Mouse (Mus musculus) lung, postnatal 0 days (tissue): ENCODE data around the gene Otub1. TPM values are rescaled to one million over a fixed set of nuclear protein-coding genes. Genes with fewer than 3 reads are reported as not detected.

Source experiments
- ATAC-seq: fragments of 200-750 bp; cut with Nextera tagmentation; 2 replicates; pipeline ENCODE4 v1.8.0; 2017; ENCODE audit warnings: moderate library complexity
- DNase-seq: peaks from one replicate; pipeline ENCODE4 v3.0.0-alpha.2; 2016; ENCODE audit warnings: low spot score
- H3K27ac ChIP-seq: fragments of 300-500 bp; sonication (generic); 2 replicates; pipeline ENCODE4 v1.5.1; 2014; ENCODE audit warnings: antibody characterized with exemption, mild to moderate bottlenecking, low read length, mixed read lengths
- H3K27me3 ChIP-seq: fragments of 300-500 bp; sonication (generic); replicated peaks from 2 replicates; pipeline ENCODE4 v1.6.1; 2014; ENCODE audit warnings: low read length, mixed read lengths; ENCODE audit not compliant: insufficient read depth
- H3K36me3 ChIP-seq: fragments of 300-500 bp; sonication (generic); 2 replicates; pipeline ENCODE4 v1.6.1; 2014; ENCODE audit warnings: low read length, mixed read lengths; ENCODE audit not compliant: insufficient read depth
- H3K4me1 ChIP-seq: fragments of 300-500 bp; sonication (generic); 2 replicates; pipeline ENCODE4 v1.6.1; 2014; ENCODE audit warnings: antibody characterized with exemption, low read depth, low read length, mixed read lengths; ENCODE audit not compliant: insufficient read depth
- H3K4me2 ChIP-seq: fragments of 300-500 bp; sonication (generic); replicated peaks from 2 replicates; pipeline ENCODE4 v1.6.1; 2014; ENCODE audit warnings: low read depth, mild to moderate bottlenecking, low read length, moderate library complexity, mixed read lengths
- H3K4me3 ChIP-seq: fragments of 300-500 bp; sonication (generic); 2 replicates; pipeline ENCODE4 v1.5.1; 2014; ENCODE audit warnings: low read depth, low read length
- H3K9ac ChIP-seq: fragments of 300-500 bp; sonication (generic); replicated peaks from 2 replicates; pipeline ENCODE4 v1.6.1; 2014; ENCODE audit warnings: low read depth, mild to moderate bottlenecking
- H3K9me3 ChIP-seq: fragments of 300-500 bp; sonication (generic); 2 replicates; pipeline ENCODE4 v1.6.1; 2016; ENCODE audit warnings: low read length, mixed read lengths
- CTCF ChIP-seq: IDR thresholded peaks from 2 replicates; pipeline ENCODE4 v1.5.1; 2016; ENCODE audit warnings: antibody characterized with exemption, mild to moderate bottlenecking
- EP300 ChIP-seq: IDR thresholded peaks from 2 replicates; pipeline ENCODE4 v1.6.1; 2016; ENCODE audit warnings: antibody characterized with exemption, mild to moderate bottlenecking, control low read depth
- WGBS: fragments of 180-500 bp; shearing (Covaris S2); extraction: QIAGEN DNeasy Blood & Tissue Kit; methylation state at CpG from one replicate; pipeline ENCODE4 v1.1.7; 2014; 5-methylcytosine and 5-hydroxymethylcytosine counted together
- polyA plus RNA-seq: library from polyadenylated mRNA; unstranded; fragments of >200 nt; fragmentation: Nextera tagmentation; extraction: Ambion mirVana; gene quantifications from 2 replicates; pipeline ENCODE4 v1.2.1, GENCODE M21; 2015

The Otub1 gene
- polyA plus RNA-seq, 1 experiment from 2014 or later, result 119 TPM

GRCm38 (mm10) chr19:7190986-7191385 lies 15.1 kb downstream of the Otub1 start:
- H3K4me2 ChIP-seq, result no peak overlapping the region
- H3K9me3 ChIP-seq, result no peaks in the 10 kb centered on the region
- no peak overlapping the region for H3K4me3 ChIP-seq
- no peak for ATAC-seq
- DNase-seq, result no peak
- H3K4me1 ChIP-seq, result no peaks in the 10 kb centered on the region
- no peaks in the 10 kb centered on the region for H3K27me3 ChIP-seq
- no peak overlapping the region for H3K9ac ChIP-seq
- no peak for TF ChIP-seq EP300
- TF ChIP-seq CTCF, result no peak
- no peak overlapping the region for H3K27ac ChIP-seq
- H3K36me3 ChIP-seq, result no peaks in the 10 kb centered on the region
- WGBS, result 27% methylated on average over 5 of the region's 5 CpGs

GRCm38 (mm10) chr19:7189026-7189425 lies 17.1 kb downstream of the Otub1 start:
- Histone ChIP-seq H3K4me2 (no peak overlapping the region), H3K9ac (no peak overlapping the region), H3K36me3 (no peaks in the 10 kb centered on the region), H3K9me3 (no peaks in the 10 kb centered on the region), H3K4me1 (no peaks in the 10 kb centered on the region), H3K27me3 (no peaks in the 10 kb centered on the region; the same call in 1 of the 2 replicates), H3K4me3 (no peak overlapping the region), H3K27ac (no peak overlapping the region)
- DNase-seq (no peak), ATAC-seq (no peak)
- 77% methylated on average over 4 of the region's 4 CpGs for whole genome bisulfite sequencing
- TF ChIP-seq EP300 (no peak), CTCF (no peak)

- TF ChIP-seq EP300 (no peak), CTCF (no peak)
- Histone ChIP-seq H3K4me3 (no peak overlapping the region), H3K9me3 (no peaks in the 10 kb centered on the region), H3K4me1 (peaks cover 5% of the 10 kb centered on the region; the same call in 1 of the 2 replicates), H3K27ac (no peak overlapping the region), H3K9ac (no peak overlapping the region), H3K27me3 (no peaks in the 10 kb centered on the region; the same call in 1 of the 2 replicates), H3K4me2 (no peak overlapping the region), H3K36me3 (no peaks in the 10 kb centered on the region)
- DNase-seq (no peak), ATAC-seq (no peak)
- WGBS, result 70% methylated on average over 5 of the region's 5 CpGs
Measured at GRCm38 (mm10) chr19:7187157-7187556, 19.0 kb downstream of the Otub1 start.

- Histone ChIP-seq H3K9ac (no peak overlapping the region), H3K36me3 (no peaks in the 10 kb centered on the region), H3K4me1 (peaks cover 8% of the 10 kb centered on the region; the same call in 1 of the 2 replicates), H3K4me2 (no peak overlapping the region), H3K27me3 (no peaks in the 10 kb centered on the region; the same call in 1 of the 2 replicates), H3K9me3 (no peaks in the 10 kb centered on the region), H3K27ac (no peak overlapping the region), H3K4me3 (no peak overlapping the region)
- ATAC-seq, result no peak
- DNase-seq, result no peak
- TF ChIP-seq EP300 (no peak), CTCF (no peak)
- WGBS, result 23% methylated on average over 18 of the region's 18 CpGs
Measured at GRCm38 (mm10) chr19:7185715-7186291, 20.3 kb downstream of the Otub1 start.

GRCm38 (mm10) chr19:7185059-7185458 lies 21.1 kb downstream of the Otub1 start:
- Histone ChIP-seq H3K4me2 (no peak overlapping the region), H3K9me3 (no peaks in the 10 kb centered on the region), H3K27ac (no peak overlapping the region), H3K4me3 (no peak overlapping the region), H3K27me3 (no peaks in the 10 kb centered on the region; the same call in 1 of the 2 replicates), H3K4me1 (peaks cover 8% of the 10 kb centered on the region; the same call in 1 of the 2 replicates), H3K36me3 (no peaks in the 10 kb centered on the region), H3K9ac (no peak overlapping the region)
- WGBS, result 52% methylated on average over 4 of the region's 4 CpGs
- no peak for TF ChIP-seq CTCF
- TF ChIP-seq EP300, result no peak
- no peak for DNase-seq
- ATAC-seq, result no peak

GRCm38 (mm10) chr19:7183419-7183818 lies 22.7 kb downstream of the Otub1 start:
- H3K27me3 ChIP-seq, result no peaks in the 10 kb centered on the region; the same call in 1 of the 2 replicates
- no peak for TF ChIP-seq EP300
- TF ChIP-seq CTCF, result no peak
- no peaks in the 10 kb centered on the region for H3K36me3 ChIP-seq
- H3K4me2 ChIP-seq, result no peak overlapping the region
- no peaks in the 10 kb centered on the region for H3K9me3 ChIP-seq
- ATAC-seq (no peak), DNase-seq (no peak)
- no peak overlapping the region for H3K9ac ChIP-seq
- peaks cover 8% of the 10 kb centered on the region; the same call in 1 of the 2 replicates for H3K4me1 ChIP-seq
- 71% methylated on average over 11 of the region's 11 CpGs for WGBS
- no peak overlapping the region for H3K4me3 ChIP-seq
- no peak overlapping the region for H3K27ac ChIP-seq
